Mouse (Mus musculus) limb, embryonic 14.5 days (tissue): ENCODE measurements around the gene Sp6. TPM values are rescaled to one million over a fixed set of nuclear protein-coding genes. Genes with fewer than 3 reads are reported as not detected.

Source experiments
- ATAC-seq: fragments of 200-750 bp; cut with Nextera tagmentation; 2 replicates; pipeline ENCODE4 v1.8.0; 2017; ENCODE audit warnings: low read depth, moderate number of reproducible peaks, moderate TSS enrichment; ENCODE audit not compliant: low FRiP score
- DNase-seq: peaks from one replicate; pipeline ENCODE4 v3.0.0-alpha.2; 2015; ENCODE audit warnings: low spot score
- H3K27ac ChIP-seq: fragments of 300-500 bp; sonication (generic); replicated peaks from 2 replicates; pipeline ENCODE4 v1.5.1; 2014; ENCODE audit warnings: low read depth, mild to moderate bottlenecking, low read length, moderate library complexity, mixed read lengths
- H3K27me3 ChIP-seq: fragments of 300-500 bp; sonication (generic); 2 replicates; pipeline ENCODE4 v1.6.1; 2014; ENCODE audit warnings: low read length, mixed read lengths; ENCODE audit not compliant: control insufficient read depth, insufficient read depth
- H3K36me3 ChIP-seq: fragments of 300-500 bp; sonication (generic); 2 replicates; pipeline ENCODE4 v1.6.1; 2014; ENCODE audit warnings: mild to moderate bottlenecking, low read length, moderate library complexity, mixed read lengths; ENCODE audit not compliant: control insufficient read depth, insufficient read depth
- H3K4me1 ChIP-seq: fragments of 300-500 bp; sonication (generic); 2 replicates; pipeline ENCODE4 v1.6.1; 2014; ENCODE audit warnings: antibody characterized with exemption, low read length, mixed read lengths; ENCODE audit not compliant: control insufficient read depth, insufficient read depth
- H3K4me2 ChIP-seq: fragments of 300-500 bp; sonication (generic); replicated peaks from 2 replicates; pipeline ENCODE4 v1.6.1; 2014; ENCODE audit warnings: low read depth, mild to moderate bottlenecking, low read length, moderate library complexity; ENCODE audit not compliant: severe bottlenecking
- H3K4me3 ChIP-seq: fragments of 300-500 bp; sonication (generic); replicated peaks from 2 replicates; pipeline ENCODE4 v1.5.1; 2014; ENCODE audit warnings: low read length
- H3K9ac ChIP-seq: fragments of 300-500 bp; sonication (generic); 2 replicates; pipeline ENCODE4 v1.6.1; 2014; ENCODE audit warnings: mild to moderate bottlenecking, low read depth, low read length, moderate library complexity; ENCODE audit not compliant: severe bottlenecking
- H3K9me3 ChIP-seq: fragments of 300-500 bp; sonication (generic); 2 replicates; pipeline ENCODE4 v1.6.1; 2016; ENCODE audit warnings: low read length; ENCODE audit not compliant: control insufficient read depth
- POLR2A ChIP-seq: fragments of 200-500 bp; IDR thresholded peaks from 2 replicates; pipeline ENCODE4 v1.8.0; 2012; ENCODE audit warnings: inconsistent platforms, mild to moderate bottlenecking, moderate library complexity, borderline replicate concordance; ENCODE audit not compliant: insufficient read depth, insufficient read length; ENCODE audit errors: extremely low read depth
- WGBS: fragments of 180-500 bp; shearing (Covaris S2); extraction: QIAGEN DNeasy Blood & Tissue Kit; methylation state at CpG from one replicate; pipeline ENCODE4 v1.1.7; 2014; 5-methylcytosine and 5-hydroxymethylcytosine counted together
- polyA plus RNA-seq, 2 experiments: library from polyadenylated mRNA; depleted of rRNA in 1 of 2; stranded (reverse) in 1 of 2; unstranded in 1 of 2; fragments of >200 nt; fragmentation: Nextera tagmentation in 1 of 2; extraction: Ambion mirVana in 1 of 2; gene quantifications; 2 replicates each; pipeline versions ENCODE4 v1.2.1 to v1.2.3; 2012 to 2014

Sp6 gene
- polyA plus RNA-seq, 2 experiments, result 4.5 to 5.6 TPM

DNA sequence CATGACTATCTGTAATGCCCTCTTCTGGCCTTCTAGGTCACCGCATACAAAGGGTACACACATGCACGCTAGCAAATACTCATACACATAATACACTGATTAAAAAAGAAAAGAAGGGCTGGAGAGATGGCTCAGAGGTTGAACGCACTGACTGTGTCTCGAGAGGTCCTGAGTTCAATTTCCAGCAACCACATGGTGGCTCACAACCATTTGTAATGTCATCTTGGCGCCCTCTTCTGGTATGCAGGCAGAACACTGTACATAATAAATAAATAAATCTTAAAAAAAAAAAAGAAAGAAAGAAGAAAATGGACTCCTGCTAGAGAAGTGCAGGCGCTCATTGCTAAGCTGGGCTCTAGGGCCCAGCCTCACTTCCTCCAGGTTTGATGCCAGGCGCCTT lies 32.7 kb downstream of the Sp6 start:
- DNase-seq (no peak), ATAC-seq (no peak)
- peaks cover 35% of the 10 kb centered on the region for H3K36me3 ChIP-seq
- WGBS, result 78% methylated on average over 7 of the region's 7 CpGs
- TF ChIP-seq POLR2A, result no peak
- no peak overlapping the region for H3K4me2 ChIP-seq
- peaks cover 6% of the 10 kb centered on the region for H3K4me1 ChIP-seq
- no peak overlapping the region for H3K4me3 ChIP-seq
- H3K9me3 ChIP-seq, result no peaks in the 10 kb centered on the region
- H3K27ac ChIP-seq, result no peak overlapping the region
- H3K9ac ChIP-seq, result no peak overlapping the region
- H3K27me3 ChIP-seq, result no peaks in the 10 kb centered on the region

DNA sequence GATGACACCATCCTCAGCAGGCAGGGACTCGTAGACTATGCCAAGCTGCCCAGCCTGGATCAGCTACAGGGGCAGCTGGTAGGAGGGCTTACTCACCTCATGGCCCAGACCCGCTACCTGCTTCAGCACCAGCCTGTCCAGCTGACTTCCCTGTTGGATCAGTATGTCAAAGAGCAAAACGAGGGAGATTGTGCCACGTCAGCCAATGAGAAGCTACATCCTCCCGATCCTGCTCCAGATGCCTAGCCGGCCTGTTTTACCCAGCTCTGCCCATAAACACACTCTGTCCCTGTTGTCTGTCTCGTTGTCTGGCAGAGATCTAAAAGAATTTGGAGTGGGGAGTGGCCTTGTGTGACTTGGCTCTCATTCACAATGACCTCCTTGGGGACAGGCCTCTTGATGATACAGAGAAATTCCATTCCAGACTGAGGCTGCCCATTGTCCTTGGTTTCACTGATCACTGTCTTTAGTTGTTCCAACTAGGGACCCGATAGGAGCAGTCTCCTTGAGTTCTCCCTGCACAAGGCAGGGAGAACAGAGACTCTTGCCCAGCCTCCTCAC lies 35.0 kb downstream of the Sp6 start:
- Histone ChIP-seq H3K4me2 (no peak overlapping the region), H3K9ac (no peak overlapping the region), H3K27ac (no peak overlapping the region), H3K4me1 (peaks cover 9% of the 10 kb centered on the region), H3K9me3 (no peaks in the 10 kb centered on the region), H3K36me3 (peaks cover 40% of the 10 kb centered on the region), H3K27me3 (no peaks in the 10 kb centered on the region), H3K4me3 (no peak overlapping the region)
- no peak for TF ChIP-seq POLR2A
- DNase-seq (no peak), ATAC-seq (no peak)
- WGBS, result 83% methylated on average over 8 of the region's 8 CpGs

DNA sequence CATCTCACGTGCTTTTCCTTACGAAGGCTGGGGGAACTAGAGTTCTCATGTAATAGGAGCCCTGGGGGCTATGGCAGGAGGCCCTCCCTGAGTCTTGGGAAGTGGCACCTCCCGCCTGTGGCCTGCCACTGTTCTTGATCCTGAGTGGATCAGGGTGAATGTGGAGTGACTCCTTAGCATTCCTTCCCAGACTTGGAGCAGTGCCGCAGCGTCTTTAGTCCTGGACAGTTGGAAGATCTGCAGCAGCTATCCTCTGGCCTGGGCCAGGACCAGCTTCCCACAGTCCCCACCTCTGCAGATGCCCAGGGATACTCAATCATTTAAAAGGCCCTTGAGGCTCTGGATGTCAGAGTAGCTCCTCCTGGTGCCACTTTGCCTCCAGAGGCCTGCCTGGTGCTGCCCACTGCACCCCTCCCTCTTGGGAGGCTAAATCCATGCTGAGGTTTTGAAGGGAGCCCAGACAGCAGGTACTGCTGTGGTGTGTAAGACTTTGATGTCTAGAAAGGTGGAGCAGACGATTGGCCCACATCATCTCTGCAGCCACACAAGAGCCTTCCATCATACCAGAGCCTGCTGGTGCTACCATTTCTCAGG lies 36.4 kb downstream of the Sp6 start:
- Histone ChIP-seq H3K9ac (no peak overlapping the region), H3K27me3 (no peaks in the 10 kb centered on the region), H3K4me1 (peaks cover 9% of the 10 kb centered on the region), H3K4me2 (no peak overlapping the region), H3K27ac (no peak overlapping the region), H3K9me3 (no peaks in the 10 kb centered on the region), H3K4me3 (no peak overlapping the region), H3K36me3 (peaks cover 45% of the 10 kb centered on the region)
- no peak for ATAC-seq
- 71% methylated on average over 6 of the region's 6 CpGs for WGBS
- TF ChIP-seq POLR2A, result no peak
- DNase-seq, result no peak

DNA sequence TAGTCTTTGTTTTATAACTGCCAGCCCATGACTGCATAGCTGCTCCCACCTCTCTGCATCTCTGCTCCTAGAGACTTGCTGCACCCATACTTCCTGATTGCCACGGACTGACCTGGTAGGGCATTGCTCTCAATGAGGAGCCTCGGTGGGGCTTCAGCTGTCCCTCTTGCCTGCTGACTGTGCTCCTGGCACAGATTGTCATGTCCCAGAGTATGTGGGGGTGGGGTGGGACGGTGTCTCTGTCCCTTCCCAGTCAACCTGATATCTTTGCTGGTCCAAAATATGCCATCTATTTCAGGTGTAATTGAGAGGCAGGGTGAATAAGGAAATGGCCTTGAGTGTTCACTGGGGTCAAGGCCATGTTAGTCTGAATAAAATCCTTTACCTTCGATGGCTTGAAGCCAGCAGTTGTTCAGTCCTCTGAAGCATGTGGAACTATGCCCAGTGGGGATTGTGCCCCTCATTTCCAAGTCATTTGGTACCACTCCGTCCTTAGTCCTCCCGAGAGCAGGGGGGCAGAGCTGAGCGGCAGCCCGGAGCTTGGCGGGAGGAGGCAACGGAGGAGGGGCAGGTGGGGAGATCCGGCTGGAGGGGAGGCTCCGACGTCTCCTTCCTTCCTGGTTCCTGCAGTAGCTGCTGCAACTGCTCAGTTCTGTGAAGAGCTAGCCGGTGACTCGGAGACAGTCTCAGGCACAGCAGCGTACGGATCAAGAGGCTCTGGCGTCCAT lies 37.2 kb downstream of the Sp6 start, which contains the start of gene Osbpl7:
Gene Osbpl7, plus strand, starts transcription at position 413 of the 728 bp plus-strand sequence.
- peak; percentile 65 for DNase-seq
- TF ChIP-seq POLR2A, result no peak

DNA sequence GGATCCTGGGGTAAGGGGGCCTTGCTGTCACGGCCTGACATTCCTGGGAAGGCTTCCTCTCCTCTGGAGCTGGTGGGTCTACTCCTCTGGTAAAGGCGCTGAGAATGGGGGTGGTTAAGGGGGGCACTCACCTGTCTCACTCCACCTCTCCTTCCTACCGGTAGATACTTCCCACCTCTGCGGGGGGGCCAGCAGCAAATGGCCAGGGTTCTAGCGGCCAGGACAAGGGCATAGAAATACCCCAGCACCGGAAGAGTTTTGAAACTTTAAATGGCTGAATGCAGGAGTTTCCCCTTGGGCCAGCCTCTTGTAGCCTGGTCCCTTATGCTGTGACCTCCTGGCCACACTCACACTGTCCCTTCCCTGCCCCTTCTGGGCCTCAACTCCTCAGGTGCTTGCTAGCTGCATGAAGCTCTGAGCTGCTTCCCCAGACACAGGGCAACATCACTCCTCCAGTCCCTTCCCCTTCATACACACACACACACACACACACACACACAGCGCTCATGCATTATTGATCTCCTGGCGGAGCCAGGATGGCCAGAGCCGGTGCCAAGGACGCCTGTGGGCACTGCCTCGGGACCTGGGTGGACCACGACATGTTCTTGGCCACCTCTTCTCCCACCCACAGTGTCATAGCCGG lies 37.9 kb downstream of the Sp6 start:
- Histone ChIP-seq H3K27me3 (no peaks in the 10 kb centered on the region), H3K27ac (no peak overlapping the region), H3K9ac (peak overlapping the region; percentile 79), H3K9me3 (no peaks in the 10 kb centered on the region), H3K4me3 (peak overlapping the region; percentile 73), H3K36me3 (peaks cover 48% of the 10 kb centered on the region), H3K4me1 (peaks cover 9% of the 10 kb centered on the region), H3K4me2 (peak overlapping the region; percentile 92)
- 26% methylated on average over 13 of the region's 13 CpGs for WGBS
- DNase-seq (no peak), ATAC-seq (0 out of 2 replicates have a peak, but pooled peaks have one; percentile 20)
- no peak for TF ChIP-seq POLR2A

More for the DNA sequence above, 37.2 kb downstream of the Sp6 start, which contains the start of gene Osbpl7:
- peak; percentile 82; the same call in 1 of the 2 replicates for ATAC-seq
- Histone ChIP-seq H3K27me3 (no peaks in the 10 kb centered on the region), H3K9me3 (no peaks in the 10 kb centered on the region), H3K9ac (peak within 1 kb of the TSS; percentile 79), H3K4me2 (peak within 1 kb of the TSS; percentile 92), H3K4me1 (peaks cover 9% of the 10 kb centered on the region), H3K36me3 (peaks cover 47% of the 10 kb centered on the region), H3K27ac (no peak within 1 kb of the TSS), H3K4me3 (peak within 1 kb of the TSS; percentile 73)
- 8% methylated on average over 18 of the region's 18 CpGs for WGBS
